Mouse (Mus musculus) heart, embryonic 15.5 days (tissue): Measurements from ENCODE around the gene Atrnl1. TPM values are rescaled to one million over a fixed set of nuclear protein-coding genes. Genes with fewer than 3 reads are reported as not detected.

ENCODE experiments used
- ATAC-seq: fragments of 200-750 bp; cut with Nextera tagmentation; replicated peaks from 2 replicates; pipeline ENCODE4 v1.8.0; 2017; ENCODE audit warnings: low read depth, moderate TSS enrichment; ENCODE audit not compliant: insufficient number of reproducible peaks, insufficient read depth, low FRiP score
- H3K27ac ChIP-seq: fragments of 300-500 bp; sonication (generic); 2 replicates; pipeline ENCODE4 v1.5.1; 2015; ENCODE audit warnings: mild to moderate bottlenecking, inconsistent platforms
- H3K27me3 ChIP-seq: fragments of 300-500 bp; sonication (generic); 2 replicates; pipeline ENCODE4 v1.6.1; 2015; ENCODE audit warnings: inconsistent platforms
- H3K36me3 ChIP-seq: fragments of 300-500 bp; sonication (generic); 2 replicates; pipeline ENCODE4 v1.6.1; 2015; ENCODE audit warnings: mild to moderate bottlenecking, inconsistent platforms
- H3K4me1 ChIP-seq: fragments of 300-500 bp; sonication (generic); replicated peaks from 2 replicates; pipeline ENCODE4 v1.6.1; 2015; ENCODE audit warnings: inconsistent platforms
- H3K4me2 ChIP-seq: fragments of 300-500 bp; sonication (generic); 2 replicates; pipeline ENCODE4 v1.6.1; 2015; ENCODE audit warnings: inconsistent platforms, mild to moderate bottlenecking, moderate library complexity
- H3K4me3 ChIP-seq: fragments of 300-500 bp; sonication (generic); 2 replicates; pipeline ENCODE4 v1.5.1; 2015; ENCODE audit warnings: mild to moderate bottlenecking, inconsistent platforms
- H3K9ac ChIP-seq: fragments of 300-500 bp; sonication (generic); 2 replicates; pipeline ENCODE4 v1.6.1; 2015; ENCODE audit warnings: mild to moderate bottlenecking, inconsistent platforms
- H3K9me3 ChIP-seq: fragments of 300-500 bp; sonication (generic); replicated peaks from 2 replicates; pipeline ENCODE4 v1.6.1; 2016; ENCODE audit warnings: inconsistent platforms
- WGBS: fragments of 180-500 bp; shearing (Covaris S2); methylation state at CpG from one replicate; pipeline ENCODE4 v1.1.7; 2015; ENCODE audit warnings: mixed read lengths; 5-methylcytosine and 5-hydroxymethylcytosine counted together
- polyA plus RNA-seq: library from polyadenylated mRNA; unstranded; fragments of >200 nt; fragmentation: Nextera tagmentation; extraction: Ambion mirVana; gene quantifications from 2 replicates; pipeline ENCODE4 v1.2.1, GENCODE M21; 2015

The Atrnl1 gene
- polyA plus RNA-seq, 1 experiment from 2014 or later: 2.9 TPM

- 90% methylated on average over 13 of the region's 13 CpGs for WGBS
- no peak for ATAC-seq
- no peaks in the 10 kb centered on the region for H3K9me3 ChIP-seq
- H3K4me3 ChIP-seq: no peak overlapping the region
- H3K4me2 ChIP-seq: no peak overlapping the region
- no peaks in the 10 kb centered on the region for H3K27me3 ChIP-seq
- H3K36me3 ChIP-seq: no peaks in the 10 kb centered on the region
- H3K4me1 ChIP-seq: no peaks in the 10 kb centered on the region
- no peak overlapping the region for H3K27ac ChIP-seq
- no peak overlapping the region for H3K9ac ChIP-seq
Observed at GRCm38 (mm10) chr19:57949260-57949917, 338.6 kb downstream of the Atrnl1 start.

- no peak for ATAC-seq
- Histone ChIP-seq H3K4me3 (no peak overlapping the region), H3K4me1 (peaks cover 2% of the 10 kb centered on the region; the same call in 1 of the 2 replicates), H3K36me3 (no peaks in the 10 kb centered on the region), H3K27ac (no peak overlapping the region), H3K9me3 (no peaks in the 10 kb centered on the region), H3K4me2 (no peak overlapping the region), H3K9ac (no peak overlapping the region), H3K27me3 (no peaks in the 10 kb centered on the region)
- WGBS: 95% methylated on average over 3 of the region's 3 CpGs
Observed at GRCm38 (mm10) chr19:57954131-57954530, 343.3 kb downstream of the Atrnl1 start.

GRCm38 (mm10) chr19:57956459-57956858 lies 345.6 kb downstream of the Atrnl1 start:
- H3K27ac ChIP-seq: no peak overlapping the region
- H3K36me3 ChIP-seq: no peaks in the 10 kb centered on the region
- ATAC-seq: no peak
- H3K27me3 ChIP-seq: no peaks in the 10 kb centered on the region
- H3K4me1 ChIP-seq: peaks cover 2% of the 10 kb centered on the region; the same call in 1 of the 2 replicates
- H3K9ac ChIP-seq: no peak overlapping the region
- no peak overlapping the region for H3K4me2 ChIP-seq
- WGBS: 64% methylated on average over 3 of the region's 3 CpGs
- no peaks in the 10 kb centered on the region for H3K9me3 ChIP-seq
- no peak overlapping the region for H3K4me3 ChIP-seq

GRCm38 (mm10) chr19:57957363-57957762 lies 346.5 kb downstream of the Atrnl1 start:
- H3K27me3 ChIP-seq: no peaks in the 10 kb centered on the region
- H3K4me3 ChIP-seq: no peak overlapping the region
- peaks cover 2% of the 10 kb centered on the region; the same call in 1 of the 2 replicates for H3K4me1 ChIP-seq
- H3K27ac ChIP-seq: no peak overlapping the region
- H3K36me3 ChIP-seq: no peaks in the 10 kb centered on the region
- H3K9me3 ChIP-seq: no peaks in the 10 kb centered on the region
- H3K4me2 ChIP-seq: no peak overlapping the region
- WGBS: 88% methylated on average over 3 of the region's 3 CpGs
- H3K9ac ChIP-seq: no peak overlapping the region
- no peak for ATAC-seq

- no peaks in the 10 kb centered on the region for H3K27me3 ChIP-seq
- ATAC-seq: no peak
- H3K4me3 ChIP-seq: no peak overlapping the region
- no peak overlapping the region for H3K27ac ChIP-seq
- H3K4me1 ChIP-seq: peaks cover 2% of the 10 kb centered on the region; the same call in 1 of the 2 replicates
- H3K9ac ChIP-seq: no peak overlapping the region
- no peak overlapping the region for H3K4me2 ChIP-seq
- H3K36me3 ChIP-seq: no peaks in the 10 kb centered on the region
- H3K9me3 ChIP-seq: no peaks in the 10 kb centered on the region
Observed at GRCm38 (mm10) chr19:57958154-57958553, 347.3 kb downstream of the Atrnl1 start.

- Histone ChIP-seq H3K4me3 (no peak overlapping the region), H3K27me3 (no peaks in the 10 kb centered on the region), H3K9ac (no peak overlapping the region), H3K4me1 (peaks cover 2% of the 10 kb centered on the region; the same call in 1 of the 2 replicates), H3K4me2 (no peak overlapping the region), H3K9me3 (no peaks in the 10 kb centered on the region), H3K27ac (no peak overlapping the region), H3K36me3 (no peaks in the 10 kb centered on the region)
- WGBS: 41% methylated on average over 5 of the region's 5 CpGs
- no peak for ATAC-seq
Observed at GRCm38 (mm10) chr19:57958726-57959125, 347.9 kb downstream of the Atrnl1 start.

GRCm38 (mm10) chr19:57961321-57961720 lies 350.5 kb downstream of the Atrnl1 start:
- Histone ChIP-seq H3K4me1 (peaks cover 2% of the 10 kb centered on the region; the same call in 1 of the 2 replicates), H3K4me2 (no peak overlapping the region), H3K9ac (no peak overlapping the region), H3K27me3 (no peaks in the 10 kb centered on the region), H3K9me3 (no peaks in the 10 kb centered on the region), H3K36me3 (no peaks in the 10 kb centered on the region), H3K4me3 (no peak overlapping the region), H3K27ac (no peak overlapping the region)
- ATAC-seq: no peak
- 84% methylated on average over 3 of the region's 3 CpGs for WGBS

GRCm38 (mm10) chr19:57961738-57962640 lies 351.2 kb downstream of the Atrnl1 start:
- WGBS: 87% methylated on average over 16 of the region's 16 CpGs
- H3K36me3 ChIP-seq: no peaks in the 10 kb centered on the region
- no peak overlapping the region for H3K9ac ChIP-seq
- H3K4me3 ChIP-seq: no peak overlapping the region
- H3K27ac ChIP-seq: no peak overlapping the region
- no peak for ATAC-seq
- no peaks in the 10 kb centered on the region for H3K9me3 ChIP-seq
- H3K4me2 ChIP-seq: no peak overlapping the region
- peaks cover 2% of the 10 kb centered on the region; the same call in 1 of the 2 replicates for H3K4me1 ChIP-seq
- no peaks in the 10 kb centered on the region for H3K27me3 ChIP-seq

- H3K27ac ChIP-seq: no peak overlapping the region
- no peak overlapping the region for H3K9ac ChIP-seq
- H3K36me3 ChIP-seq: no peaks in the 10 kb centered on the region
- 80% methylated on average over 6 of the region's 6 CpGs for WGBS
- no peaks in the 10 kb centered on the region for H3K9me3 ChIP-seq
- H3K4me3 ChIP-seq: no peak overlapping the region
- no peaks in the 10 kb centered on the region for H3K27me3 ChIP-seq
- H3K4me1 ChIP-seq: no peaks in the 10 kb centered on the region
- no peak overlapping the region for H3K4me2 ChIP-seq
- no peak for ATAC-seq
Observed at GRCm38 (mm10) chr19:57963874-57964273, 353.0 kb downstream of the Atrnl1 start.

GRCm38 (mm10) chr19:57969766-57970165 lies 358.9 kb downstream of the Atrnl1 start:
- Histone ChIP-seq H3K4me3 (no peak overlapping the region), H3K4me2 (no peak overlapping the region), H3K4me1 (no peaks in the 10 kb centered on the region), H3K27ac (no peak overlapping the region), H3K27me3 (no peaks in the 10 kb centered on the region), H3K9ac (no peak overlapping the region), H3K9me3 (no peaks in the 10 kb centered on the region), H3K36me3 (no peaks in the 10 kb centered on the region)
- no peak for ATAC-seq
- WGBS: 85% methylated on average over 7 of the region's 7 CpGs

- H3K9me3 ChIP-seq: no peaks in the 10 kb centered on the region
- 75% methylated on average over 13 of the region's 13 CpGs for WGBS
Observed at GRCm38 (mm10) chr19:57970342-57970895, 359.6 kb downstream of the Atrnl1 start.

More at GRCm38 (mm10) chr19:57970342-57970895, 359.6 kb downstream of the Atrnl1 start:
- no peaks in the 10 kb centered on the region for H3K36me3 ChIP-seq
- no peaks in the 10 kb centered on the region for H3K27me3 ChIP-seq
- H3K27ac ChIP-seq: no peak overlapping the region
- no peak overlapping the region for H3K4me2 ChIP-seq
- H3K4me3 ChIP-seq: no peak overlapping the region
- ATAC-seq: no peak
- no peaks in the 10 kb centered on the region for H3K4me1 ChIP-seq
- H3K9ac ChIP-seq: no peak overlapping the region
